22 mouse cellular contexts compared by ENCODE assay signal in the genomic region with DNA sequence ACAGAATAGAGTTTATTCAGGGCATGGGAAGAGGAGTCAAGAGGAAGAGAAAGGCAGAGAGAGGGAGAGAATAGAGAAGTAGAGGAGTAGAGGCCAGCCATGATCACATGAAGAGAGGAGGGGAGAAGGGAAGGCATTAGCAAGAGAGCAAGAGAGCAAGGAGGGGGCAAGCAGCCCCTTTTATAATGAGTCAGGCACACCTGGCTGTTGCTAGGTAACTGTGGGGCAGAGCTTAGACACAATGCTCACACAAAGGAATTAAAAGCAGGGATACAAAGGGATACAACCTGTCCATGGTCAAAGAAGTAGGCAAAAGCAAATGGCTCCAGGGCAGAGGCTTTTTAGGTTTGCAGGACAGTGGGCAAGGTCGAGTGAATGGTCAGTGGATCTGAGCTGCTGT.
DNase-seq lines count a peak whose midpoint lies in the region; ATAC-seq and TF ChIP-seq lines count a peak whose summit lies in the region.
"Had no signal": no experiment of that assay in that cellular context is flagged by ENCODE, and none has a peak within 500 bp of the region (broad histone marks: within the 10 kb centered on the region; RNA-seq: fewer than 3 reads in every experiment).

No protein-coding gene starts in this region.

- no peak for ATAC-seq in liver, embryonic 15.5 days (ENCODE audit: insufficient read depth)
- no peak for ATAC-seq in liver, embryonic 12.5 days
- peak; percentile 65 for ATAC-seq in midbrain, embryonic 15.5 days (replicated peaks)
- ATAC-seq in midbrain, embryonic 11.5 days (ENCODE audit: low FRiP score), result no peak
- peak; percentile 35; the same call in 1 of the 2 replicates for ATAC-seq in midbrain, postnatal 0 days (ENCODE audit: low FRiP score)
- ATAC-seq: forebrain, embryonic 14.5 days had no signal

- no peaks in the 10 kb centered on the region for H3K9me3 ChIP-seq in liver, embryonic 15.5 days (replicated peaks)
- no peaks in the 10 kb centered on the region for H3K9me3 ChIP-seq in liver, embryonic 12.5 days (replicated peaks)
- no peaks in the 10 kb centered on the region for H3K9me3 ChIP-seq in midbrain, embryonic 15.5 days
- no peaks in the 10 kb centered on the region for H3K9me3 ChIP-seq in midbrain, embryonic 11.5 days (ENCODE audit: control insufficient read depth, low read length)
- H3K9me3 ChIP-seq in midbrain, postnatal 0 days (ENCODE audit: low read length), result no peaks in the 10 kb centered on the region
- H3K9me3 ChIP-seq in midbrain, embryonic 10.5 days (replicated peaks), result no peaks in the 10 kb centered on the region
- H3K9me3 ChIP-seq: embryonic facial prominence, embryonic 13.5 days; embryonic facial prominence, embryonic 15.5 days; forebrain, embryonic 10.5 days; forebrain, embryonic 12.5 days had no signal

- H3K4me3 ChIP-seq in liver, embryonic 15.5 days (replicated peaks), result no peak overlapping the region
- H3K4me3 ChIP-seq in liver, embryonic 12.5 days, result no peak overlapping the region
- no peak overlapping the region for H3K4me3 ChIP-seq in midbrain, embryonic 15.5 days
- H3K4me3 ChIP-seq in midbrain, embryonic 11.5 days (ENCODE audit: low read depth, low read length), result no peak overlapping the region
- no peak overlapping the region for H3K4me3 ChIP-seq in midbrain, postnatal 0 days (ENCODE audit: low read depth, low read length)
- no peak overlapping the region for H3K4me3 ChIP-seq in midbrain, embryonic 10.5 days
- H3K4me3 ChIP-seq: embryonic facial prominence, embryonic 13.5 days; embryonic facial prominence, embryonic 15.5 days; erythroblast, embryonic 14.5 days; forebrain, embryonic 10.5 days; forebrain, embryonic 12.5 days had no signal

- H3K9ac ChIP-seq in liver, embryonic 15.5 days, result no peak overlapping the region
- H3K9ac ChIP-seq in liver, embryonic 12.5 days, result no peak overlapping the region
- H3K9ac ChIP-seq in midbrain, embryonic 15.5 days, result no peak overlapping the region
- H3K9ac ChIP-seq in midbrain, embryonic 11.5 days (ENCODE audit: low read length), result no peak overlapping the region
- no peak overlapping the region for H3K9ac ChIP-seq in midbrain, postnatal 0 days (replicated peaks; ENCODE audit: low read length, poor library complexity, severe bottlenecking)
- H3K9ac ChIP-seq: embryonic facial prominence, embryonic 13.5 days; embryonic facial prominence, embryonic 15.5 days; forebrain, embryonic 12.5 days had no signal

- peaks cover 36% of the 10 kb centered on the region for H3K4me1 ChIP-seq in liver, embryonic 15.5 days (replicated peaks)
- peaks cover 19% of the 10 kb centered on the region for H3K4me1 ChIP-seq in liver, embryonic 12.5 days
- 0 out of 2 replicates have a peak, but pooled peaks cover 3% of the 10 kb centered on the region for H3K4me1 ChIP-seq in midbrain, embryonic 15.5 days
- H3K4me1 ChIP-seq in midbrain, embryonic 11.5 days (ENCODE audit: control insufficient read depth, insufficient read depth, low read length), result no peaks in the 10 kb centered on the region
- H3K4me1 ChIP-seq in midbrain, postnatal 0 days (ENCODE audit: insufficient read depth, low read length), result no peaks in the 10 kb centered on the region
- 0 out of 2 replicates have a peak, but pooled peaks cover 3% of the 10 kb centered on the region for H3K4me1 ChIP-seq in midbrain, embryonic 10.5 days
- H3K4me1 ChIP-seq: forebrain, embryonic 12.5 days had no signal

- H3K27ac ChIP-seq in liver, embryonic 15.5 days (replicated peaks), result peak overlapping the region; percentile 33; the same call in 1 of the 2 replicates
- H3K27ac ChIP-seq in liver, embryonic 12.5 days, result no peak overlapping the region
- H3K27ac ChIP-seq in midbrain, embryonic 15.5 days, result no peak overlapping the region
- no peak overlapping the region for H3K27ac ChIP-seq in midbrain, embryonic 11.5 days (ENCODE audit: low read depth, low read length)
- no peak overlapping the region for H3K27ac ChIP-seq in midbrain, postnatal 0 days (ENCODE audit: low read depth, low read length)
- no peak overlapping the region for H3K27ac ChIP-seq in midbrain, embryonic 10.5 days (replicated peaks)
- H3K27ac ChIP-seq: embryonic facial prominence, embryonic 13.5 days; embryonic facial prominence, embryonic 15.5 days; forebrain, embryonic 10.5 days; forebrain, embryonic 12.5 days had no signal

- H3K36me3 ChIP-seq in liver, embryonic 15.5 days (replicated peaks), result no peaks in the 10 kb centered on the region
- no peaks in the 10 kb centered on the region for H3K36me3 ChIP-seq in liver, embryonic 12.5 days
- no peaks in the 10 kb centered on the region for H3K36me3 ChIP-seq in midbrain, embryonic 15.5 days (replicated peaks)
- H3K36me3 ChIP-seq in midbrain, embryonic 11.5 days (ENCODE audit: control insufficient read depth, insufficient read depth, low read length), result no peaks in the 10 kb centered on the region
- H3K36me3 ChIP-seq in midbrain, postnatal 0 days (ENCODE audit: insufficient read depth, low read length), result no peaks in the 10 kb centered on the region
- H3K36me3 ChIP-seq in midbrain, embryonic 10.5 days, result no peaks in the 10 kb centered on the region
- H3K36me3 ChIP-seq: embryonic facial prominence, embryonic 13.5 days; embryonic facial prominence, embryonic 15.5 days; forebrain, embryonic 10.5 days; forebrain, embryonic 12.5 days had no signal

- no peak for TF ChIP-seq CTCF in midbrain, postnatal 0 days (IDR thresholded peaks at IDR 0.05)

- WGBS in liver, embryonic 15.5 days (ENCODE audit: insufficient replicate concordance), result 36% methylated on average over 1 of the region's 1 CpGs
- WGBS in liver, embryonic 12.5 days (ENCODE audit: insufficient replicate concordance), result 42% methylated on average over 1 of the region's 1 CpGs
- WGBS in midbrain, embryonic 15.5 days, result 44% methylated on average over 1 of the region's 1 CpGs
- WGBS in midbrain, embryonic 11.5 days, result 47% methylated on average over 1 of the region's 1 CpGs
- WGBS in midbrain, postnatal 0 days, result 35% methylated on average over 1 of the region's 1 CpGs
- 53% methylated on average over 1 of the region's 1 CpGs for WGBS in midbrain, embryonic 10.5 days

- no peak for DNase-seq in midbrain, embryonic 11.5 days (ENCODE audit: low spot score, missing footprints)
- no peak for DNase-seq in midbrain, postnatal 0 days (ENCODE audit: low spot score)
- DNase-seq in midbrain, embryonic 10.5 days (ENCODE audit: low spot score), result no peak
- DNase-seq: adrenal gland, adult 2 months; adrenal gland, postnatal 10 days; adrenal gland, postnatal 25 days; cerebellum, adult 11 months; cerebellum, adult 18-20 months; cerebellum, adult 8-10 months; cerebellum, adult 9-11 months; cerebellum, postnatal 14 days; cerebellum, postnatal 36 days; embryo, embryonic 11 days had no signal

- H3K27me3 ChIP-seq in liver, embryonic 15.5 days, result no peaks in the 10 kb centered on the region
- no peaks in the 10 kb centered on the region for H3K27me3 ChIP-seq in liver, embryonic 12.5 days (replicated peaks)
- no peaks in the 10 kb centered on the region for H3K27me3 ChIP-seq in midbrain, embryonic 15.5 days (replicated peaks)
- H3K27me3 ChIP-seq in midbrain, embryonic 11.5 days (ENCODE audit: control insufficient read depth, insufficient read depth, low read length), result no peaks in the 10 kb centered on the region
- H3K27me3 ChIP-seq in midbrain, postnatal 0 days (ENCODE audit: insufficient read depth, low read length), result no peaks in the 10 kb centered on the region
- no peaks in the 10 kb centered on the region for H3K27me3 ChIP-seq in midbrain, embryonic 10.5 days (ENCODE audit: low read depth, poor library complexity, severe bottlenecking)
- H3K27me3 ChIP-seq: embryonic facial prominence, embryonic 13.5 days; embryonic facial prominence, embryonic 15.5 days; forebrain, embryonic 12.5 days had no signal

- no peak overlapping the region for H3K4me2 ChIP-seq in liver, embryonic 15.5 days
- H3K4me2 ChIP-seq in liver, embryonic 12.5 days, result no peak overlapping the region
- no peak overlapping the region for H3K4me2 ChIP-seq in midbrain, embryonic 15.5 days
- H3K4me2 ChIP-seq in midbrain, embryonic 11.5 days, result no peak overlapping the region
- H3K4me2 ChIP-seq in midbrain, postnatal 0 days (ENCODE audit: low read depth, low read length, poor library complexity, severe bottlenecking), result no peak overlapping the region
- H3K4me2 ChIP-seq: embryonic facial prominence, embryonic 13.5 days; embryonic facial prominence, embryonic 15.5 days; forebrain, embryonic 12.5 days had no signal

Comparison
In these comparisons a context has a peak if more than half of its experiments do, and no peak if none do; other contexts are left out.
1. ATAC-seq: peak in midbrain, embryonic 15.5 days (single experiment) and midbrain, postnatal 0 days (single experiment); none in liver, embryonic 15.5 days (single experiment), liver, embryonic 12.5 days (single experiment) and midbrain, embryonic 11.5 days (single experiment).